Mouse (Mus musculus): ENCODE measurements around the gene Mapt. TPM values are rescaled to one million over a fixed set of nuclear protein-coding genes. Genes with fewer than 3 reads are reported as not detected.

Mapt gene
- total and polyA plus RNA-seq, 2 experiments: 1.4 to 1.6 TPM

GRCm38 (mm10) chr11:104310226-104310887, 79.2 kb downstream of the Mapt start:
- no peak for TF ChIP-seq POLR2A (IDR thresholded peaks at IDR 0.05; ENCODE audit: extremely low read depth, insufficient read depth, low read length)
- TF ChIP-seq CTCF (IDR thresholded peaks at IDR 0.05; ENCODE audit: low read depth, low read length): no peak
- H3K9ac ChIP-seq (ENCODE audit: low read depth, low read length): no peak overlapping the region
- H3K4me3 ChIP-seq (ENCODE audit: insufficient read depth, low read depth, low read length): no peak overlapping the region
- H3K4me1 ChIP-seq (ENCODE audit: control insufficient read depth, insufficient read depth, low read length): no peaks in the 10 kb centered on the region
- WGBS: 20% methylated on average over 23 of the region's 23 CpGs
- no peak overlapping the region for H3K27ac ChIP-seq (replicated peaks; ENCODE audit: insufficient read depth, low read depth, low read length)
- no peaks in the 10 kb centered on the region for H3K36me3 ChIP-seq (ENCODE audit: control insufficient read depth, insufficient read depth, low read length)
- DNase-seq (ENCODE audit: extremely low read depth, low read depth, low spot score): no peak
- H3K27me3 ChIP-seq (ENCODE audit: control insufficient read depth, insufficient read depth, low read length): 0 out of 2 replicates have a peak, but pooled peaks cover 3% of the 10 kb centered on the region
- H3K79me2 ChIP-seq (ENCODE audit: control insufficient read depth, insufficient read depth, low read length): no peaks in the 10 kb centered on the region

GRCm38 (mm10) chr11:104311643-104312042, 80.5 kb downstream of the Mapt start:
- DNase-seq (ENCODE audit: extremely low read depth, low read depth, low spot score): no peak
- Histone ChIP-seq H3K27me3 (ENCODE audit: control insufficient read depth, insufficient read depth, low read length) (0 out of 2 replicates have a peak, but pooled peaks cover 3% of the 10 kb centered on the region), H3K79me2 (ENCODE audit: control insufficient read depth, insufficient read depth, low read length) (no peaks in the 10 kb centered on the region), H3K27ac (replicated peaks; ENCODE audit: insufficient read depth, low read depth, low read length) (no peak overlapping the region), H3K4me1 (ENCODE audit: control insufficient read depth, insufficient read depth, low read length) (peaks cover 3% of the 10 kb centered on the region; the same call in 1 of the 2 replicates), H3K4me3 (ENCODE audit: insufficient read depth, low read depth, low read length) (no peak overlapping the region), H3K36me3 (ENCODE audit: control insufficient read depth, insufficient read depth, low read length) (no peaks in the 10 kb centered on the region), H3K9ac (ENCODE audit: low read depth, low read length) (no peak overlapping the region)
- TF ChIP-seq CTCF (IDR thresholded peaks at IDR 0.05; ENCODE audit: low read depth, low read length) (peak; percentile 66), POLR2A (IDR thresholded peaks at IDR 0.05; ENCODE audit: extremely low read depth, insufficient read depth, low read length) (no peak)
- WGBS: 69% methylated on average over 7 of the region's 7 CpGs

GRCm38 (mm10) chr11:104315703-104316102, 84.5 kb downstream of the Mapt start:
- peaks cover 3% of the 10 kb centered on the region; the same call in 1 of the 2 replicates for H3K4me1 ChIP-seq (ENCODE audit: control insufficient read depth, insufficient read depth, low read length)
- H3K27me3 ChIP-seq (ENCODE audit: control insufficient read depth, insufficient read depth, low read length): no peaks in the 10 kb centered on the region
- no peaks in the 10 kb centered on the region for H3K79me2 ChIP-seq (ENCODE audit: control insufficient read depth, insufficient read depth, low read length)

GRCm38 (mm10) chr11:104316685-104317400, 85.7 kb downstream of the Mapt start:
- Histone ChIP-seq H3K79me2 (ENCODE audit: control insufficient read depth, insufficient read depth, low read length) (no peaks in the 10 kb centered on the region), H3K4me1 (ENCODE audit: control insufficient read depth, insufficient read depth, low read length) (peaks cover 3% of the 10 kb centered on the region; the same call in 1 of the 2 replicates), H3K4me3 (ENCODE audit: insufficient read depth, low read depth, low read length) (no peak overlapping the region), H3K27ac (replicated peaks; ENCODE audit: insufficient read depth, low read depth, low read length) (peak overlapping the region; percentile 12; the same call in 1 of the 2 replicates), H3K9ac (ENCODE audit: low read depth, low read length) (no peak overlapping the region), H3K36me3 (ENCODE audit: control insufficient read depth, insufficient read depth, low read length) (no peaks in the 10 kb centered on the region), H3K27me3 (ENCODE audit: control insufficient read depth, insufficient read depth, low read length) (no peaks in the 10 kb centered on the region)
- DNase-seq (ENCODE audit: extremely low read depth, low read depth, low spot score): peak; percentile 37
- 47% methylated on average over 16 of the region's 16 CpGs for WGBS
- TF ChIP-seq POLR2A (IDR thresholded peaks at IDR 0.05; ENCODE audit: extremely low read depth, insufficient read depth, low read length): no peak
- TF ChIP-seq CTCF (IDR thresholded peaks at IDR 0.05; ENCODE audit: low read depth, low read length): no peak

More at GRCm38 (mm10) chr11:104315703-104316102, 84.5 kb downstream of the Mapt start:
- 6% methylated on average over 6 of the region's 6 CpGs for WGBS
- no peak overlapping the region for H3K27ac ChIP-seq (replicated peaks; ENCODE audit: insufficient read depth, low read depth, low read length)
- H3K9ac ChIP-seq (ENCODE audit: low read depth, low read length): no peak overlapping the region
- peak; percentile 66 for DNase-seq (ENCODE audit: extremely low read depth, low read depth, low spot score)
- H3K36me3 ChIP-seq (ENCODE audit: control insufficient read depth, insufficient read depth, low read length): no peaks in the 10 kb centered on the region
- TF ChIP-seq CTCF (IDR thresholded peaks at IDR 0.05; ENCODE audit: low read depth, low read length): peak; percentile 95
- no peak for TF ChIP-seq POLR2A (IDR thresholded peaks at IDR 0.05; ENCODE audit: extremely low read depth, insufficient read depth, low read length)
- no peak overlapping the region for H3K4me3 ChIP-seq (ENCODE audit: insufficient read depth, low read depth, low read length)

GRCm38 (mm10) chr11:104317631-104318030, 86.4 kb downstream of the Mapt start:
- no peak for DNase-seq (ENCODE audit: extremely low read depth, low read depth, low spot score)
- TF ChIP-seq CTCF (IDR thresholded peaks at IDR 0.05; ENCODE audit: low read depth, low read length) (no peak), POLR2A (IDR thresholded peaks at IDR 0.05; ENCODE audit: extremely low read depth, insufficient read depth, low read length) (no peak)
- 70% methylated on average over 3 of the region's 3 CpGs for WGBS
- H3K9ac ChIP-seq (ENCODE audit: low read depth, low read length): no peak overlapping the region
- H3K79me2 ChIP-seq (ENCODE audit: control insufficient read depth, insufficient read depth, low read length): no peaks in the 10 kb centered on the region
- no peak overlapping the region for H3K4me3 ChIP-seq (ENCODE audit: insufficient read depth, low read depth, low read length)
- H3K27me3 ChIP-seq (ENCODE audit: control insufficient read depth, insufficient read depth, low read length): no peaks in the 10 kb centered on the region
- peaks cover 3% of the 10 kb centered on the region; the same call in 1 of the 2 replicates for H3K4me1 ChIP-seq (ENCODE audit: control insufficient read depth, insufficient read depth, low read length)
- H3K27ac ChIP-seq (replicated peaks; ENCODE audit: insufficient read depth, low read depth, low read length): no peak overlapping the region
- H3K36me3 ChIP-seq (ENCODE audit: control insufficient read depth, insufficient read depth, low read length): no peaks in the 10 kb centered on the region
